Mouse (Mus musculus) heart, embryonic 14.5 days (tissue): ENCODE data around the gene G430095P16Rik. TPM values are rescaled to one million over a fixed set of nuclear protein-coding genes. Genes with fewer than 3 reads are reported as not detected.
A peak's percentile ranks its signal among the peaks of the same experiment; 100 is the strongest.

ENCODE experiments used
- ATAC-seq: fragments of 200-750 bp; cut with Nextera tagmentation; 2 replicates; pipeline ENCODE4 v1.8.0; 2017; ENCODE audit warnings: low read depth, moderate TSS enrichment; ENCODE audit not compliant: insufficient number of reproducible peaks, insufficient read depth, low FRiP score
- H3K27ac ChIP-seq, 2 experiments: fragments of 200-500 bp in 1 of 2; fragments of 300-500 bp in 1 of 2; sonication (generic) in 1 of 2; replicated peaks in 1 of 2; 2 replicates each; pipeline ENCODE4 v1.5.1; 2012 to 2014; ENCODE audit warnings: low read depth in 2 of 2, low read length in 2 of 2, control low read depth in 1 of 2, mild to moderate bottlenecking in 1 of 2, mixed read lengths in 1 of 2; ENCODE audit not compliant: control insufficient read depth in 1 of 2, insufficient read depth in 1 of 2
- H3K27me3 ChIP-seq: fragments of 300-500 bp; sonication (generic); 2 replicates; pipeline ENCODE4 v1.6.1; 2014; ENCODE audit warnings: mild to moderate bottlenecking, low read length, control low read depth; ENCODE audit not compliant: control insufficient read depth, insufficient read depth
- H3K36me3 ChIP-seq: fragments of 300-500 bp; sonication (generic); 2 replicates; pipeline ENCODE4 v1.6.1; 2014; ENCODE audit warnings: mild to moderate bottlenecking, control low read depth, low read length, mixed read lengths; ENCODE audit not compliant: control insufficient read depth, insufficient read depth
- H3K4me1 ChIP-seq, 2 experiments: fragments of 200-500 bp in 1 of 2; fragments of 300-500 bp in 1 of 2; sonication (generic) in 1 of 2; 2 replicates each; pipeline ENCODE4 v1.6.1; 2012 to 2014; ENCODE audit warnings: low read length in 2 of 2, control low read depth in 1 of 2, mixed read lengths in 1 of 2; ENCODE audit not compliant: control insufficient read depth in 2 of 2, insufficient read depth in 2 of 2
- H3K4me2 ChIP-seq: fragments of 300-500 bp; sonication (generic); 2 replicates; pipeline ENCODE4 v1.6.1; 2014; ENCODE audit warnings: mild to moderate bottlenecking, low read length
- H3K4me3 ChIP-seq, 2 experiments: fragments of 200-500 bp in 1 of 2; fragments of 300-500 bp in 1 of 2; sonication (generic) in 1 of 2; 2 replicates each; pipeline ENCODE4 v1.5.1; 2012 to 2014; ENCODE audit warnings: low read length in 2 of 2, mild to moderate bottlenecking in 2 of 2, control low read depth in 1 of 2, low read depth in 1 of 2, moderate library complexity in 1 of 2; ENCODE audit not compliant: control insufficient read depth in 1 of 2, insufficient read depth in 1 of 2
- H3K9ac ChIP-seq: fragments of 300-500 bp; sonication (generic); 2 replicates; pipeline ENCODE4 v1.6.1; 2014; ENCODE audit warnings: mild to moderate bottlenecking, low read length
- H3K9me3 ChIP-seq: fragments of 300-500 bp; sonication (generic); 2 replicates; pipeline ENCODE4 v1.6.1; 2016; ENCODE audit warnings: low read length, control low read depth; ENCODE audit not compliant: control insufficient read depth
- WGBS: fragments of 180-500 bp; shearing (Covaris S2); extraction: QIAGEN DNeasy Blood & Tissue Kit; methylation state at CpG from one replicate; pipeline ENCODE4 v1.1.7; 2014; 5-methylcytosine and 5-hydroxymethylcytosine counted together
- polyA plus RNA-seq: library from polyadenylated mRNA; unstranded; fragments of >200 nt; fragmentation: Nextera tagmentation; extraction: Ambion mirVana; gene quantifications from 2 replicates; pipeline ENCODE4 v1.2.1, GENCODE M21; 2014

The G430095P16Rik gene
- polyA plus RNA-seq, 1 experiment from 2014 or later = 5.9 TPM

- 23% methylated on average over 12 of the region's 12 CpGs for WGBS
- no peak overlapping the region for H3K9ac ChIP-seq
- no peaks in the 10 kb centered on the region for H3K9me3 ChIP-seq
- H3K4me3 ChIP-seq = no peak overlapping the region; a peak in 1 of 4 replicates
- 0 out of 2 replicates have a peak, but pooled peaks cover 4% of the 10 kb centered on the region for H3K36me3 ChIP-seq
- peak overlapping the region; percentile 51; the same call in 1 of the 2 replicates for H3K4me2 ChIP-seq
- H3K4me1 ChIP-seq = peaks cover 29 to 68% of the 10 kb centered on the region in 2 experiments
- ATAC-seq = peak; percentile 27; the same call in 1 of the 2 replicates
- H3K27me3 ChIP-seq = peaks cover 38% of the 10 kb centered on the region
- H3K27ac ChIP-seq = no peak overlapping the region
Measured at GRCm38 (mm10) chr8:84708774-84709475, 13.9 kb upstream of the G430095P16Rik start.

GRCm38 (mm10) chr8:84709931-84710330 is 12.9 kb upstream of the G430095P16Rik start:
- Histone ChIP-seq H3K9me3 (no peaks in the 10 kb centered on the region), H3K4me2 (no peak overlapping the region), H3K36me3 (0 out of 2 replicates have a peak, but pooled peaks cover 4% of the 10 kb centered on the region), H3K27me3 (peaks cover 31% of the 10 kb centered on the region), H3K4me3 (no peak overlapping the region), H3K9ac (no peak overlapping the region), H3K4me1 (peaks cover 32 to 68% of the 10 kb centered on the region in 2 experiments), H3K27ac (peak overlapping the region; percentile 11 to 35; a peak in 1 of 4 replicates)
- no peak for ATAC-seq
- WGBS = 95% methylated on average over 1 of the region's 1 CpGs

GRCm38 (mm10) chr8:84711312-84711711 is 11.5 kb upstream of the G430095P16Rik start:
- WGBS = 52% methylated on average over 3 of the region's 3 CpGs
- peak overlapping the region; percentile 59 to 76 for H3K27ac ChIP-seq
- H3K4me2 ChIP-seq = no peak overlapping the region
- no peaks in the 10 kb centered on the region for H3K9me3 ChIP-seq
- H3K36me3 ChIP-seq = 0 out of 2 replicates have a peak, but pooled peaks cover 7% of the 10 kb centered on the region
- no peak overlapping the region for H3K4me3 ChIP-seq
- peaks cover 36 to 69% of the 10 kb centered on the region in 2 experiments for H3K4me1 ChIP-seq
- peaks cover 27% of the 10 kb centered on the region for H3K27me3 ChIP-seq
- ATAC-seq = no peak
- no peak overlapping the region for H3K9ac ChIP-seq

GRCm38 (mm10) chr8:84711933-84712758 is 10.7 kb upstream of the G430095P16Rik start:
- WGBS = 32% methylated on average over 11 of the region's 11 CpGs
- H3K9me3 ChIP-seq = no peaks in the 10 kb centered on the region
- peaks cover 30% of the 10 kb centered on the region for H3K27me3 ChIP-seq
- H3K4me2 ChIP-seq = peak overlapping the region; percentile 27; the same call in 1 of the 2 replicates
- peak; percentile 68 for ATAC-seq
- peaks cover 36 to 62% of the 10 kb centered on the region in 2 experiments for H3K4me1 ChIP-seq
- peak overlapping the region; percentile 44 for H3K9ac ChIP-seq
- H3K4me3 ChIP-seq = no peak overlapping the region
- peak overlapping the region; percentile 59 to 88 for H3K27ac ChIP-seq
- peaks cover 13% of the 10 kb centered on the region; the same call in 1 of the 2 replicates for H3K36me3 ChIP-seq

DNA sequence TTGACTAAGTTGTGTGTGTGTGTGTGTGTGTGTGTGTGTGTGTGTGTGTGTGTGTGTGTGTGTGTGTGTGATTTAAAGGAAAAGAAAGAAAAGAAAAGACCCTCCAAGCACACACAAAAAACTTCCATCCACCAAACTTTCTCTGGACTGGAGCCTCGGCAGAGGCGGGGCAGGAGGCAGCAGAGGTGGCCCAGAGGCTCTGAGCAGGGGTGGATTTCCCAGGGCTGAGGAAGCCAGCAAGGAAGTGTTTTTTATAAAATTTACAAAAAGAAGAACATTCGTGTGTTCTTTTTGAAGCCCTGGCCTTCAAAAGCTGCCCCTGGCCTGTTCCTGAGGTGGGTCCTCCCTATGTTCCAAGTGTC is 10.1 kb upstream of the G430095P16Rik start:
- peaks cover 18% of the 10 kb centered on the region for H3K36me3 ChIP-seq
- H3K9ac ChIP-seq = peak overlapping the region; percentile 1; the same call in 1 of the 2 replicates
- H3K9me3 ChIP-seq = no peaks in the 10 kb centered on the region
- H3K4me3 ChIP-seq = no peak overlapping the region
- peaks cover 36 to 58% of the 10 kb centered on the region in 2 experiments for H3K4me1 ChIP-seq
- H3K27me3 ChIP-seq = peaks cover 30% of the 10 kb centered on the region
- no peak overlapping the region for H3K4me2 ChIP-seq
- WGBS = 37% methylated on average over 3 of the region's 3 CpGs
- peak overlapping the region; percentile 59 to 88 for H3K27ac ChIP-seq
- no peak for ATAC-seq

DNA sequence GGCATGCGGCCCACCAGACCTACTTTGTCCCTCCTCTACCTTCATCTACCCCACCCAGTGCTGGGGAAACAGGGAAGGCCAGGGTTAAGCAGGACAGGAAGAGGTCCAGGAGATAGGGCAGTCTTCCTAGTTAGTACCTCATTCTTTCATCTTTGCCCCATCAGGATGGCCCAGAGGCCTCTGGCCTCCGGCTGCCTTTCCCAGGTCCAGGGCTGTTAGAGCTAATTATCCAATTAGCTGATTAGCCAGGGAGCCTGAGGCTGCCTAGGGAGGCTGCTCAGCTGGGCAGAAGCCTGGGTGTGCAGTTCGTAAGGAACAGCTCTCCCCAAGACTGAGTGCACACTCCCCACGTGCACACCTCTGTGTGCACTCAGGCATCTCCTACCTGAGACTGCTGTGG is 9.4 kb upstream of the G430095P16Rik start:
- peaks cover 34 to 54% of the 10 kb centered on the region in 2 experiments for H3K4me1 ChIP-seq
- WGBS = 61% methylated on average over 4 of the region's 4 CpGs
- peaks cover 23% of the 10 kb centered on the region for H3K27me3 ChIP-seq
- H3K9ac ChIP-seq = peak overlapping the region; percentile 1; the same call in 1 of the 2 replicates
- peak overlapping the region; percentile 59 to 88 for H3K27ac ChIP-seq
- H3K36me3 ChIP-seq = peaks cover 17% of the 10 kb centered on the region
- no peak overlapping the region for H3K4me3 ChIP-seq
- H3K4me2 ChIP-seq = no peak overlapping the region
- H3K9me3 ChIP-seq = no peaks in the 10 kb centered on the region
- no peak for ATAC-seq

DNA sequence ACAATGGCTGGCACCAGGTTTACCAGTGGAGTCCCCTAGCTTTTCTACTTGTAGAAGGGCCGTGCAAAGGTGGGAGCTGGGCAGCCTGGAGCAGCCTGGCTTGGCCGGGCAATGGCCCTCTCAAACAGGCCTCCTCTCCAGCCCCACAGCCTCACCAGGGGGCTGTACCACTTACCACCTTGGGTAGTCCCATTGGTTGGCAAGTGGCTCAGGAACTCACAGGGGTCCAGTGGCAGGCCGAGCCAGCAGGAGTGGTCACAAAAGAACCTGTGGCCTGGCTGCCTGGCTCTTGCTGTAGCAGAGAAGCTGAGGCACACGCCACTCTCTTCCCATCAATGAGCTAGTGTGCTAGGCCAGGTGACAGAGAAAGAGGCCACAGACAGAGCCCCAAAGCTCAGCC is 8.6 kb upstream of the G430095P16Rik start:
- Histone ChIP-seq H3K27me3 (peaks cover 17% of the 10 kb centered on the region), H3K27ac (peak overlapping the region in 1 of 2 experiments; percentile 59; a peak in 2 of 4 replicates), H3K4me1 (peaks cover 32 to 48% of the 10 kb centered on the region in 2 experiments), H3K9ac (peak overlapping the region; percentile 27; the same call in 1 of the 2 replicates), H3K4me3 (no peak overlapping the region), H3K9me3 (no peaks in the 10 kb centered on the region), H3K36me3 (peaks cover 21% of the 10 kb centered on the region), H3K4me2 (no peak overlapping the region)
- no peak for ATAC-seq
- 69% methylated on average over 4 of the region's 4 CpGs for WGBS
